Mouse (Mus musculus): ENCODE measurements around the gene Slc22a16. TPM values are rescaled to one million over a fixed set of nuclear protein-coding genes. Genes with fewer than 3 reads are reported as not detected.

Slc22a16 gene
- polyA plus RNA-seq, 1 experiment from 2014 or later = not detected

GRCm38 (mm10) chr10:40643126-40643525 lies 73.0 kb downstream of the Slc22a16 start:
- H3K27ac ChIP-seq = no peak overlapping the region
- H3K27me3 ChIP-seq = no peaks in the 10 kb centered on the region; the same call in 1 of the 2 replicates
- no peak for ATAC-seq (ENCODE audit: insufficient number of reproducible peaks, insufficient read depth, low FRiP score, low TSS enrichment, low read depth)
- 80% methylated on average over 5 of the region's 5 CpGs for WGBS
- H3K36me3 ChIP-seq = no peaks in the 10 kb centered on the region
- no peaks in the 10 kb centered on the region for H3K9me3 ChIP-seq
- H3K9ac ChIP-seq = no peak overlapping the region
- peaks cover 10% of the 10 kb centered on the region for H3K4me1 ChIP-seq
- no peak overlapping the region for H3K4me3 ChIP-seq
- H3K4me2 ChIP-seq = no peak overlapping the region

GRCm38 (mm10) chr10:40644456-40644855 lies 74.3 kb downstream of the Slc22a16 start:
- Histone ChIP-seq H3K4me1 (peaks cover 2% of the 10 kb centered on the region), H3K9ac (no peak overlapping the region), H3K36me3 (no peaks in the 10 kb centered on the region), H3K4me2 (no peak overlapping the region), H3K27ac (no peak overlapping the region), H3K4me3 (no peak overlapping the region), H3K9me3 (no peaks in the 10 kb centered on the region), H3K27me3 (no peaks in the 10 kb centered on the region; the same call in 1 of the 2 replicates)
- WGBS = 61% methylated on average over 9 of the region's 9 CpGs
- ATAC-seq (ENCODE audit: insufficient number of reproducible peaks, insufficient read depth, low FRiP score, low TSS enrichment, low read depth) = no peak

GRCm38 (mm10) chr10:40645346-40645745 lies 75.2 kb downstream of the Slc22a16 start:
- no peak overlapping the region for H3K4me3 ChIP-seq
- 73% methylated on average over 1 of the region's 1 CpGs for WGBS
- ATAC-seq (ENCODE audit: insufficient number of reproducible peaks, insufficient read depth, low FRiP score, low TSS enrichment, low read depth) = no peak
- H3K27ac ChIP-seq = no peak overlapping the region
- no peak overlapping the region for H3K9ac ChIP-seq
- no peaks in the 10 kb centered on the region for H3K36me3 ChIP-seq
- H3K4me1 ChIP-seq = no peaks in the 10 kb centered on the region
- H3K4me2 ChIP-seq = no peak overlapping the region
- H3K27me3 ChIP-seq = no peaks in the 10 kb centered on the region; the same call in 1 of the 2 replicates
- H3K9me3 ChIP-seq = no peaks in the 10 kb centered on the region

GRCm38 (mm10) chr10:40648776-40649175 lies 78.6 kb downstream of the Slc22a16 start:
- H3K27ac ChIP-seq = no peak overlapping the region
- H3K27me3 ChIP-seq = no peaks in the 10 kb centered on the region
- H3K4me2 ChIP-seq = no peak overlapping the region
- H3K9me3 ChIP-seq = no peaks in the 10 kb centered on the region
- WGBS = 86% methylated on average over 12 of the region's 12 CpGs
- no peaks in the 10 kb centered on the region for H3K36me3 ChIP-seq
- no peaks in the 10 kb centered on the region for H3K4me1 ChIP-seq
- no peak overlapping the region for H3K4me3 ChIP-seq
- no peak for ATAC-seq (ENCODE audit: insufficient number of reproducible peaks, insufficient read depth, low FRiP score, low TSS enrichment, low read depth)
- no peak overlapping the region for H3K9ac ChIP-seq

- WGBS = 37% methylated on average over 4 of the region's 4 CpGs
These were observed 79.5 kb downstream of the Slc22a16 start for GRCm38 (mm10) chr10:40649634-40650033.

GRCm38 (mm10) chr10:40651676-40652075 lies 81.5 kb downstream of the Slc22a16 start:
- H3K4me1 ChIP-seq = no peaks in the 10 kb centered on the region
- no peak for ATAC-seq (ENCODE audit: insufficient number of reproducible peaks, insufficient read depth, low FRiP score, low TSS enrichment, low read depth)
- no peaks in the 10 kb centered on the region for H3K9me3 ChIP-seq
- no peak overlapping the region for H3K9ac ChIP-seq
- H3K27ac ChIP-seq = no peak overlapping the region
- H3K36me3 ChIP-seq = no peaks in the 10 kb centered on the region
- H3K4me3 ChIP-seq = no peak overlapping the region
- no peaks in the 10 kb centered on the region for H3K27me3 ChIP-seq
- no peak overlapping the region for H3K4me2 ChIP-seq
- 82% methylated on average over 2 of the region's 2 CpGs for WGBS

More at GRCm38 (mm10) chr10:40649634-40650033, 79.5 kb downstream of the Slc22a16 start:
- H3K4me1 ChIP-seq = no peaks in the 10 kb centered on the region
- ATAC-seq (ENCODE audit: insufficient number of reproducible peaks, insufficient read depth, low FRiP score, low TSS enrichment, low read depth) = no peak
- H3K36me3 ChIP-seq = no peaks in the 10 kb centered on the region
- no peak overlapping the region for H3K4me3 ChIP-seq
- no peak overlapping the region for H3K27ac ChIP-seq
- no peaks in the 10 kb centered on the region for H3K27me3 ChIP-seq
- no peak overlapping the region for H3K9ac ChIP-seq
- H3K9me3 ChIP-seq = no peaks in the 10 kb centered on the region
- no peak overlapping the region for H3K4me2 ChIP-seq

Other genes starting within 250 kb of the Slc22a16 start
- gene Cdk19, start 230.8 kb upstream of the Slc22a16 start, polyA plus RNA-seq (2015; fragmentation: Nextera tagmentation; extraction: Ambion mirVana) = 12.0 and 13.1 TPM in 2 replicates
- gene Ddo, start 59.7 kb downstream of the Slc22a16 start, polyA plus RNA-seq (2015; fragmentation: Nextera tagmentation; extraction: Ambion mirVana) = 0.33 and 0.66 TPM in 2 replicates
- 1.7 and 2.0 TPM in 2 replicates for gene Mettl24, start 112.9 kb downstream of the Slc22a16 start, polyA plus RNA-seq (2015; fragmentation: Nextera tagmentation; extraction: Ambion mirVana)